ENCODE assay signal across 10 mouse cellular contexts in genomic region chr1:156676171-156676570, GRCm38 (mm10). TPM values are rescaled to one million over a fixed set of nuclear protein-coding genes. Genes with fewer than 3 reads are reported as not detected.
DNase-seq lines count a peak whose midpoint lies in the region; ATAC-seq lines count a peak whose summit lies in the region.
"Had no signal": no experiment of that assay in that cellular context is flagged by ENCODE, and none has a peak within 500 bp of the region (broad histone marks: within the 10 kb centered on the region; RNA-seq: fewer than 3 reads in every experiment).

No protein-coding gene starts in this region.

- DNase-seq in heart, adult 18-20 months: peak; percentile 64 to 81
- DNase-seq in 416B (ENCODE audit: low read depth): peak; percentile 92
- DNase-seq in T-cell, adult 2 months (ENCODE audit: low spot score): peak; percentile 46
- peak; percentile 84 for DNase-seq in embryo, embryonic 10.5 days (ENCODE audit: low spot score)
- peak; percentile 57 for DNase-seq in kidney, postnatal 14 days
- peak; percentile 56 for DNase-seq in thymus, postnatal 25 days

- H3K27me3 ChIP-seq in heart, embryonic 11.5 days (ENCODE audit: control insufficient read depth, insufficient read depth, low read length): no peaks in the 10 kb centered on the region
- H3K27me3 ChIP-seq: embryonic facial prominence, embryonic 15.5 days; lung, embryonic 15.5 days had no signal

- no peak overlapping the region for H3K4me3 ChIP-seq in heart, embryonic 11.5 days (ENCODE audit: low read depth, low read length)
- H3K4me3 ChIP-seq: embryonic facial prominence, embryonic 15.5 days; lung, embryonic 15.5 days had no signal

- peaks cover 2% of the 10 kb centered on the region for H3K36me3 ChIP-seq in heart, embryonic 11.5 days (ENCODE audit: control insufficient read depth, insufficient read depth, low read length)

- H3K9me3 ChIP-seq in heart, embryonic 11.5 days (replicated peaks; ENCODE audit: control insufficient read depth, low read length): no peaks in the 10 kb centered on the region
- H3K9me3 ChIP-seq: embryonic facial prominence, embryonic 15.5 days; lung, embryonic 15.5 days had no signal

- H3K4me1 ChIP-seq in heart, embryonic 11.5 days (ENCODE audit: control insufficient read depth, insufficient read depth, low read length): peaks cover 3% of the 10 kb centered on the region; the same call in 1 of the 2 replicates

- no peak overlapping the region for H3K9ac ChIP-seq in heart, embryonic 11.5 days (ENCODE audit: low read depth, low read length)
- H3K9ac ChIP-seq: embryonic facial prominence, embryonic 15.5 days; lung, embryonic 15.5 days had no signal

- no peak overlapping the region for H3K27ac ChIP-seq in heart, embryonic 11.5 days (ENCODE audit: low read depth, low read length)
- H3K27ac ChIP-seq: embryonic facial prominence, embryonic 15.5 days; lung, embryonic 15.5 days had no signal

- ATAC-seq in heart, embryonic 11.5 days (replicated peaks; ENCODE audit: insufficient number of reproducible peaks, low FRiP score, low TSS enrichment): no peak
- ATAC-seq in megakaryocyte-erythroid progenitor cell, adult 5-6 weeks (replicated peaks; ENCODE audit: low FRiP score, low TSS enrichment, poor library complexity, severe bottlenecking): peak; percentile 66

- H3K4me2 ChIP-seq in heart, embryonic 11.5 days: no peak overlapping the region
- H3K4me2 ChIP-seq: embryonic facial prominence, embryonic 15.5 days; lung, embryonic 15.5 days had no signal

- WGBS in heart, embryonic 11.5 days (ENCODE audit: insufficient replicate concordance): 22% methylated on average over 12 of the region's 12 CpGs

RNA-seq across cellular contexts. Expression of gene Tor3a, which starts 2.0 kb away (rescaled TPM):
- total RNA-seq in heart, adult 18-20 months (2021): 1 to 10 TPM; 9.2 to 9.9 TPM
- polyA plus RNA-seq in heart, embryonic 11.5 days (2014; fragmentation: Nextera tagmentation; extraction: Ambion mirVana): 4.5 and 5.5 TPM in 2 replicates
- 7.4 and 10.8 TPM in 2 replicates for total RNA-seq in megakaryocyte-erythroid progenitor cell, adult 5-6 weeks (2014; fragmentation: Nextera tagmentation)
- 2.3 and 7.7 TPM in 2 replicates for total RNA-seq in megakaryocyte-erythroid progenitor cell, adult 5-6 weeks (2017)

RNA-seq across cellular contexts. Expression of gene Fam20b, which starts 42.7 kb away (rescaled TPM):
- total RNA-seq in heart, adult 18-20 months (2021): 10 to 100 TPM; 59.9 to 61.3 TPM
- 22.4 and 27.5 TPM in 2 replicates for polyA plus RNA-seq in heart, embryonic 11.5 days (2014; fragmentation: Nextera tagmentation; extraction: Ambion mirVana)
- 24.9 and 35.7 TPM in 2 replicates for total RNA-seq in megakaryocyte-erythroid progenitor cell, adult 5-6 weeks (2014; fragmentation: Nextera tagmentation)
- total RNA-seq in megakaryocyte-erythroid progenitor cell, adult 5-6 weeks (2017): 41.1 and 46.9 TPM in 2 replicates
